Mouse (Mus musculus): Measurements from ENCODE around the gene Sh3bgrl3.

Sh3bgrl3 gene

DNA sequence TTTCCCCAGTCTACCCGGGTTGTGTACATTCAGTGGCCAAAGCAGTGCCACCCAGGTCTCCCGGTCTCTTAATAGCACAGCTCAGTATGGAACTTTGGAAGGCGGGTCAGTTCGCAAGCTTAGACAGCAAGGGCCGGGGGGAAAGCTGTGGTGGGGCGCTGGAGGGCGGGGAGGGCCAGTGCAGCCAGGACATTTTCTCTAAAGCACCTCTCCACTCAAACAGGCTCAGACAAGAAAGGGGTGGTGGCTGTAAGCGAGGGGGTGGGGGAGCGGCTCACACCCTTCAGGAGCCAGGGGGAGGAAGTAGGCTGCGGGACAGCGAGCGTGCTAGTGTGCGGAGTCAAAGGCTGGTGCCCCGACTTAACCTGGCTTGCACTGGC, 384 bp upstream of the Sh3bgrl3 start:
- peak; percentile 65 for DNase-seq (ENCODE audit: low read depth, low spot score)

DNA sequence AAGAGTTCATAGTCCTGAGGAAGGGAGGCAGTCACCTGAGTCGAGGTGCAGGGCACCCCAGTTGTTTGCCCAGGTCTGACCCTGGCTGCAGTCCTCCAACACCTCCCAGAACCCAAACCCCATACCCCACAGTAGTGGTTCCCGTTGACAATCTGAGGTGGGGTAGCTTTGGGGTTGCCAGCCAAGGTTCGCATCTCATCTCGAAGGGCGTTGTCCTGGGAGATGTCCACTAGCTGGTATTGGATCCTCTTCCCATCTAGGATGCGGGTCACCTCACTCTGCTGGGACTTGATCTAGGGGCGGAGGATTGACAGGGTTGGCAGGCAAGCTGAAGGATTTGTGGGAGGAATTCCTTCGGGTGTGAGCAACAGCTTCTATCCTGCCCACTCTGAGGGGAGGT, 796 bp downstream of the Sh3bgrl3 start:
- DNase-seq (ENCODE audit: low read depth, low spot score), result no peak

- DNase-seq (ENCODE audit: low read depth, low spot score), result no peak
Measured at GRCm38 (mm10) chr4:134127121-134127455, 1.5 kb downstream of the Sh3bgrl3 start.

DNA sequence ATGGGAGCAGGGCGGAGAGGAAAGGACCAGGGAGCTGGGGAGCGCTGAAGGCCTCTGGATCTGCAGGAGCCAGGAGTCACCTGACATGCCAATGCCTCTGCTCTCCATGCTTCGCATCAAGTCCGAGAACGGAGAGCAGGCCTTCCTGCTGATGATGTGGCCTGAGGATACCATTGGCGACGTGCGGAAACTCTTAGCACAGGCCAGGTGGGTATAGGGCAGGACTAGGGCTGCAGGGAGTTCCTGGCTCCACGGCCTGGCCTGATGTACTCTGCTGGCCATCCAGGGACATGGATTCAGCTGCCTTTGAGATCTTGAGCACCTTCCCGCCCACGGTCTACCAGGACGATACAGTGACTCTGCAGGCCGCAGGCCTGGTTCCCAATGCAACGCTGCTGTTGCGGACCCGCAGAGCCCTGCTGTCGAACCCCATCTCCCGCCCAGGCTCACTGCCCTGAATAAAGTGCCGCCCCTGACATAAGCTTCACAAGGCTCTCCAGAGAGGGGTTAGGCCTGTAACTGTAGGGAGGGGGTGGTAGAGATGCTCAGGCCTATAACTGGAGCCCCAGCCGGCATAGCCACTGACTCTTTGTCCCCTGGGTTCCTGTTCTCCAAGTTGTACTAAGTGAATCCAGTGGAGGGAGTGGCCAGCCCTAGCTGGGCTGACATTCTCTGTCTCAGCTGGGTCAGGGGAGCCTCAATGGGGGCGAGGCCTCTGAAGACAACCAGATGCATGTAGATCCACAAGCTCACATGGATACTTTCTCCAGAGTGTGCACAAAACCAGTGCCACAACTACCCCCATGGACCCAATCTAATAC, 2.1 kb downstream of the Sh3bgrl3 start:
- DNase-seq (ENCODE audit: low read depth, low spot score), result peak; percentile 42

- DNase-seq (ENCODE audit: low read depth, low spot score), result no peak
Measured at GRCm38 (mm10) chr4:134125383-134126060, 3.1 kb downstream of the Sh3bgrl3 start.

DNA sequence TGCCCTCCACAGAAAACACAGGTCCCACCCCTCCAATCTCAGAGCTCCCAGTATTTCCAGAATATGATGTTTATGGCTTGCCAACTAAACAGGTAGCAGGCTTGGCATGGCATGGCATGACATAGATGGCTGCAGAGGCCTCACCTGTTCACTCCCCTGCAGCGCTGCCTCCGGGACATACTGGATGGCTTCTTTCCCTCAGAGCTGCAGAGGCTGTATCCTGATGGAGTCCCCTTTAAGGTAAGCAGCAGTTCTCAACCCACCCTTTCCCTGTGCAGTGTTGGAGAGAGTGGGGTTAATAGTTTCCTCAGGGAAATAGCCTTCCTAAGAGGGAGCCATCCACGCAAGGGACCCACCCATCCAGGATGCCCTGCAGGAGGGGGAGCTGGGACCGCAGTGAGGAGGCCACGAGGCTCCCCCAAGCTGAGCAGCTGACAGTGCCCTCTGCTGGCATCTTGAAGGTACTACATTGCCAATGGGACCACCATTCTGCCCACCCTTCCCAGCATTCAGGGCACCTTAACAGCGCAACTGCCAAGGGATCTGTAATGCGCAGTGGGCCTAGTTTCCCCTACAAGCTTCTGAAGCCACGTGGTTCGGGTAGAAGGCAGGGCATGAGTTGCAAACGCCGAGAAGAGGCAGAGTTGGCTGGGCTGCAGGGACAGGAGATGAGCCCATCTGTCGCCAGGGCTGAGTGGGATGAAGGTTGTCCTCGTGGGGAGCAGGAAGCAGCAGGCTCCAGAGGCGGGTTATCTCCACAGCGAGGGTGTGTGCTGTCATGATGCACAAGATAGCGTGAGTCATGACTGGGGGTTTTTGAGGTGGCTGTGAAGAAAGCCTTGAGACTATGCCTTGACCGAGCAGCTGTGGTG, 4.7 kb downstream of the Sh3bgrl3 start:
- peak; percentile 83 for DNase-seq (ENCODE audit: low read depth, low spot score)

GRCm38 (mm10) chr4:134123147-134123546, 5.4 kb downstream of the Sh3bgrl3 start:
- no peak for DNase-seq (ENCODE audit: low read depth, low spot score)

GRCm38 (mm10) chr4:134122281-134122680, 6.3 kb downstream of the Sh3bgrl3 start:
- DNase-seq (ENCODE audit: low read depth, low spot score), result peak; percentile 35

DNA sequence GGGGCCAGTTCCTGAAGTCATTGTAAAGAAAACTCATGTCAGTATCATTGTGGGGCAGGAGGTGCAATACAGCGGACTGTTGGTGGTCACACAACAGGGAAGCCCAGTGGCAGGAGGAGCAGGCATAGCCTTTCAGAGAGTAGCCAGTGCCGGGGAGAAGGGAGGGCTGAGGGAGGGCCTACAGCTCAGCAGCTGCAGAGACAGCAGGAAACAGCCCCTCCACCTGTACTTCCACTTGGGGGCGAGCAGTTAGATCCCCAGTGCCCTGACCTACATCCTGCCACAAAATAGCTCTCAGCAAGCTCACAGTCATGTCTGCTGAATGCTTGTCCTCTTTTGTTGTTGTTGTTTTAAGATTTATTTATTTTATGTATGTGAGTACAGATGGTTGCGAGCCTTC, 7.0 kb downstream of the Sh3bgrl3 start:
- DNase-seq (ENCODE audit: low read depth, low spot score), result no peak

DNA sequence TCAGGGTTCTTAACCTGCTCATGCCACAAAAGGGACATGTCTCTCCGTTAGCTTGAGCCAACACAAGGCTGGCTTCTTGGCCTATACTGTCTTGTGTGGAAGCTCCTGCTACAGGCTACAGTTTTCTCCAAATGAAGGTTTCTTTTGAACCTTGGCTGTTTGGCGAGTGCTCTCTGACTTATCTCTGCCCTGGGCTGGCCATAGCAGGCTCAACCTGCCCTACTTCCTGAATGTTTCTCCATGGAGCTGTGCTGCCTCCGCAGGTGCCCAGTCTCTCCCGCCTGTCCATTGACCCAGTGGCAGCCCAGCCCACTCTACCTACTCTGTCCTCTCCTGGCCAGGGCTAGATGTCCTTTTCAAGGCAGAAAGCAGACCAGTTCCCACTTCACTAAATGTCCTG, 7.7 kb downstream of the Sh3bgrl3 start:
- no peak for DNase-seq (ENCODE audit: low read depth, low spot score)

DNA sequence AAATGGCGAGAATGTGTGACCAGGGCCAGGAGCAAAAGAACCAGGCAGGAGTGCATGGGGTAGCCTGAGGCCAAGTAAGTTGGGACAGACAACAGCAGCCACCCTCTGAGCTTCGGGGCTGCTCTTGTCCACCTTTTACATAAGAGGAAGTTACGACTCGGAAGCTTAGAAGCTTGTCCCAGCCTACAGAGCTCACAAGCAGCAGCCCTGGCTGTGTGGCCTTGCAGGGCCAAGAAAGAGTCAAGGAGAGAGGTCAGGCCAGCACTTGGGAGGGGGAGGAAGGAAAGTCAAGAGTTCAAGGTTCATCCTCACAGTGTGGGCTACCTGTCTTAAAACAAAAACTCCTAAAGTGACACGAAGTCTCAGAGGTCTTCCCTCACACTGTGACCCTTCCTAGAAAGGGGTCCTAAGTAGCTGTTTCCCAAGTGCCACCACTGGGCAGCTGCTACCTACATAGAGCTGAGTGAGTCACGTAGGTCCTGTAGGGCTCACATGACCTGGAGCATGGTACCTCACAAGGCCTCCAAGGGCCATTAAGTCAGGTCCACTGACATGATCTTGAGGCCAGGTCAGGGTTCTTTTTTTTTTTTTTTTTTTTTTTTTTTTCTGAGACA, 8.3 kb downstream of the Sh3bgrl3 start:
- peak; percentile 32 for DNase-seq (ENCODE audit: low read depth, low spot score)

- DNase-seq (ENCODE audit: low read depth, low spot score), result peak; percentile 94
Measured at GRCm38 (mm10) chr4:134119644-134120043, 8.9 kb downstream of the Sh3bgrl3 start.

GRCm38 (mm10) chr4:134119042-134119441, 9.5 kb downstream of the Sh3bgrl3 start:
- DNase-seq (ENCODE audit: low read depth, low spot score), result peak; percentile 66

GRCm38 (mm10) chr4:134118126-134118800, 10.3 kb downstream of the Sh3bgrl3 start:
- peak; percentile 63 for DNase-seq (ENCODE audit: low read depth, low spot score)

- peak; percentile 89 for DNase-seq (ENCODE audit: low read depth, low spot score)
Measured at GRCm38 (mm10) chr4:134117012-134117411, 11.6 kb downstream of the Sh3bgrl3 start.

- DNase-seq (ENCODE audit: low read depth, low spot score), result peak; percentile 73
Measured at GRCm38 (mm10) chr4:134116501-134116900, 12.1 kb downstream of the Sh3bgrl3 start.

- DNase-seq (ENCODE audit: low read depth, low spot score), result peak; percentile 69
Measured at GRCm38 (mm10) chr4:134115215-134116144, 13.1 kb downstream of the Sh3bgrl3 start.

- no peak for DNase-seq (ENCODE audit: low read depth, low spot score)
Measured at GRCm38 (mm10) chr4:134114038-134114437, 14.6 kb downstream of the Sh3bgrl3 start.

DNA sequence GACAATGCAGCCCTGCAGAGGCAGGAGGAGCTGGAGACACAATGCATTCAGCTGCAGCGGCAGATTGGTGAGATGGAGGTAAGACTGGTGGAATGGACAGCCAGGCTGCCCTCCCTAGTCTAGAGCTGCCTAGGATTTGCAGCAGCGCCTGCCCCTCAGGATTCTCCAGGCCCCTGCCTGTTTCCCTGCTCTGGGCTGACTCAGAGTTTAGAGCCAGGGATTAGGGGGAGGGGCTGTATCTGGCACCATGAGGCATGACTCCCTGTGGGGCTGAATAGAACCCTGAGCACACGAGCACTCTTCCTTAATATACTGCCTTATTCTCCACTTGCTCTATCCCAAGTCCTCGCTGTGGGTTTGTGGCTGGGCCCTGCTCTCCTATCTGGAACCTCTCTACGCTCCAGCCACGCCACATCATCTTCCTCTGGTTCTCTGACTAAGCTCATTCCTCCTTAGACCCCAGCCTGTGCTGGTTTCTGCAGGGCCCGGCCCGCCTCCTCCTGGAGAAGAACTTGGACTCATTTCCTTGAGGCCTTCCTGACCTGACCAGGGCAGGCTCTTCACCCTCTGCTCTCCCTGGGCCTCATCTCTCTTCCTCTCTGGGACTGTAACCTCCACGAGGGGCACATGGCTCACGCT, 15.1 kb downstream of the Sh3bgrl3 start:
- DNase-seq (ENCODE audit: low read depth, low spot score), result peak; percentile 60

DNA sequence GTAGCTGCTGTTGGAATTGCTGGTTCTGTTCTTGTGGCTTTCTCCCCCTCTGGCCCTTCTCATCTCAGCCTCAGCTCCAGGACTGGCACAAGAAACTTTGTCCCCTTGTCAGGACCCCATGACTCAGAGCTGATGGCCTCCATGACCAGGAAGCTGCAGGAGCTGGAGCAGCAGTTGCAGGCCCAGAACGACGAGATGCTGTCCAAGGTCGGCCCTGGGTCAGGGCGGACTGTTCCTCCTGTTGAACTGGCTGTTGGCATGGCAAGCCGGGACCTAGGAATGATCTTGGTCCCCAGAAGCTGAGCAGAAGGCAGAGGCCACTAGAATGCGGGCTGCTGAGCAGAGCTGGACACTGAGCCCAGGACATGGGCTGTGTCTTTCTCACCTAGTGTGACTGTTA, 16.2 kb downstream of the Sh3bgrl3 start:
- DNase-seq (ENCODE audit: low read depth, low spot score), result no peak

Measured in ZHBTc4 (cell line).